Mouse (Mus musculus) neural tube, embryonic 13.5 days (tissue): ENCODE measurements around the gene Clca4a. TPM values are rescaled to one million over a fixed set of nuclear protein-coding genes. Genes with fewer than 3 reads are reported as not detected.

ENCODE experiments used
- ATAC-seq: fragments of 200-750 bp; cut with Nextera tagmentation; 2 replicates; pipeline ENCODE4 v1.8.0; 2017; ENCODE audit warnings: low read depth, mild to moderate bottlenecking, moderate TSS enrichment, moderate library complexity
- H3K27ac ChIP-seq: fragments of 300-500 bp; sonication (generic); replicated peaks from 2 replicates; pipeline ENCODE4 v1.5.1; 2015; ENCODE audit warnings: moderate library complexity, mild to moderate bottlenecking, inconsistent platforms
- H3K27me3 ChIP-seq: fragments of 300-500 bp; sonication (generic); 2 replicates; pipeline ENCODE4 v1.6.1; 2015; ENCODE audit warnings: mild to moderate bottlenecking, inconsistent platforms
- H3K36me3 ChIP-seq: fragments of 300-500 bp; sonication (generic); 2 replicates; pipeline ENCODE4 v1.6.1; 2015; ENCODE audit warnings: mild to moderate bottlenecking, inconsistent platforms
- H3K4me1 ChIP-seq: fragments of 300-500 bp; sonication (generic); replicated peaks from 2 replicates; pipeline ENCODE4 v1.6.1; 2015; ENCODE audit warnings: inconsistent platforms
- H3K4me2 ChIP-seq: fragments of 300-500 bp; sonication (generic); 2 replicates; pipeline ENCODE4 v1.6.1; 2015; ENCODE audit warnings: inconsistent platforms, mild to moderate bottlenecking, moderate library complexity
- H3K4me3 ChIP-seq: fragments of 300-500 bp; sonication (generic); 2 replicates; pipeline ENCODE4 v1.5.1; 2015; ENCODE audit warnings: mild to moderate bottlenecking, inconsistent platforms
- H3K9ac ChIP-seq: fragments of 300-500 bp; sonication (generic); 2 replicates; pipeline ENCODE4 v1.6.1; 2015; ENCODE audit warnings: moderate library complexity, mild to moderate bottlenecking, inconsistent platforms
- H3K9me3 ChIP-seq: fragments of 300-500 bp; sonication (generic); 2 replicates; pipeline ENCODE4 v1.6.1; 2016; ENCODE audit warnings: inconsistent platforms
- WGBS: fragments of 180-500 bp; shearing (Covaris S2); methylation state at CpG from one replicate; pipeline ENCODE4 v1.1.7; 2015; 5-methylcytosine and 5-hydroxymethylcytosine counted together
- polyA plus RNA-seq: library from polyadenylated mRNA; unstranded; fragments of >200 nt; fragmentation: Nextera tagmentation; extraction: Ambion mirVana; gene quantifications from 2 replicates; pipeline ENCODE4 v1.2.1, GENCODE M21; 2015

Clca4a gene
- not detected in 2 replicates for polyA plus RNA-seq

- Histone ChIP-seq H3K36me3 (no peaks in the 10 kb centered on the region), H3K27me3 (no peaks in the 10 kb centered on the region), H3K4me1 (no peaks in the 10 kb centered on the region), H3K4me2 (no peak within 1 kb of the TSS), H3K9ac (no peak within 1 kb of the TSS), H3K27ac (no peak within 1 kb of the TSS), H3K4me3 (no peak within 1 kb of the TSS), H3K9me3 (no peaks in the 10 kb centered on the region)
- ATAC-seq = no peak
Measured at GRCm38 (mm10) chr3:144974945-144975344, at the start of gene Clca4a. Clca4a (minus strand) TSS chr3:144975045.

- Histone ChIP-seq H3K9ac (no peak overlapping the region), H3K4me1 (no peaks in the 10 kb centered on the region), H3K36me3 (no peaks in the 10 kb centered on the region), H3K4me2 (no peak overlapping the region), H3K27ac (no peak overlapping the region), H3K4me3 (no peak overlapping the region), H3K9me3 (no peaks in the 10 kb centered on the region), H3K27me3 (no peaks in the 10 kb centered on the region)
- ATAC-seq = no peak
- WGBS = 58% methylated on average over 3 of the region's 3 CpGs
Measured at GRCm38 (mm10) chr3:145017807-145018206, 43.0 kb upstream of the Clca4a start.

DNA sequence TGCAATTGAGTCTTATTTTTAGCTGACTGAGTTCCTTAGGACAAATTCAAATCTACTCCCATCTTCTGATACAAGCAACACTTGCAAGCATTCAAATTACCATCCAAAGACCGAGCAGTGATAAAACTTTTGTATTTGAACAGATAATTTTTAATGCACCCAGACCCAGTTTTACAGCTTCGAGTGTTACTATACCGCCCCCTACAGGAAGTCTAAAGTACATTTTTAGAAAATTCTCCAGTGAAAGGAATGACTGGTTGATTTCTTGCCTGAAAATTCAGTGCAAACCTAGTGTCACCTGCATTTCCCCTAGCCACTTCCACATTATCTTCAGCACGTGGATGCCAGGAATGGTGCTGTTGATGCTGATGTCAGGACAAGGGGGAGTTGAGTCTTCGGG lies 29.6 kb upstream of the Clca4a start:
- no peaks in the 10 kb centered on the region for H3K36me3 ChIP-seq
- no peaks in the 10 kb centered on the region for H3K9me3 ChIP-seq
- no peak overlapping the region for H3K9ac ChIP-seq
- no peak overlapping the region for H3K27ac ChIP-seq
- no peak overlapping the region for H3K4me3 ChIP-seq
- no peaks in the 10 kb centered on the region for H3K27me3 ChIP-seq
- ATAC-seq = no peak
- 36% methylated on average over 5 of the region's 5 CpGs for WGBS
- no peak overlapping the region for H3K4me2 ChIP-seq
- no peaks in the 10 kb centered on the region for H3K4me1 ChIP-seq

- Histone ChIP-seq H3K4me1 (no peaks in the 10 kb centered on the region), H3K36me3 (no peaks in the 10 kb centered on the region), H3K9me3 (no peaks in the 10 kb centered on the region), H3K27ac (no peak overlapping the region), H3K4me3 (no peak overlapping the region), H3K9ac (no peak overlapping the region), H3K27me3 (no peaks in the 10 kb centered on the region), H3K4me2 (no peak overlapping the region)
- 73% methylated on average over 1 of the region's 1 CpGs for WGBS
- ATAC-seq = no peak
Measured at GRCm38 (mm10) chr3:145000912-145001311, 26.1 kb upstream of the Clca4a start.

DNA sequence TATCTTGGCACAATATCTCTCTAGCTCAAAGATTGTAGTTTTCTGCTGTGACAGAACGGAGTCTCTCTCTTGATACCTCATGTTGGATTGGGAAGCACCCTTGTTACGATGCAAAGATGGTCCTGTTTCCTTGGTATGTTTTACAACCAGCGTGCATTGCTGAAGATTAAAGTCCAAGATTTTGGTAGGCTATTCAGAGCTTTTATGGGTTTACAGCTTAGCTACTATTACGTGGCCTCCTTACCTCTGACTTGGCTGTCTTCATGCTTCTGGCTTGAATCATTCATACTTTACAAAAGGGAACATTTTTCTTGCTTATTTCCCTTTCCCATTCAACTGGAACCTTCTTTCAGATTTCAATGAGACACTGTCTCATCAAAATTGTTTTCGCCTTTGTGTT lies 18.2 kb upstream of the Clca4a start:
- H3K36me3 ChIP-seq = no peaks in the 10 kb centered on the region
- no peak overlapping the region for H3K4me3 ChIP-seq
- no peak overlapping the region for H3K27ac ChIP-seq
- H3K4me2 ChIP-seq = no peak overlapping the region
- 74% methylated on average over 5 of the region's 5 CpGs for WGBS
- no peak overlapping the region for H3K9ac ChIP-seq
- H3K9me3 ChIP-seq = no peaks in the 10 kb centered on the region
- H3K27me3 ChIP-seq = no peaks in the 10 kb centered on the region
- no peaks in the 10 kb centered on the region for H3K4me1 ChIP-seq
- ATAC-seq = no peak

DNA sequence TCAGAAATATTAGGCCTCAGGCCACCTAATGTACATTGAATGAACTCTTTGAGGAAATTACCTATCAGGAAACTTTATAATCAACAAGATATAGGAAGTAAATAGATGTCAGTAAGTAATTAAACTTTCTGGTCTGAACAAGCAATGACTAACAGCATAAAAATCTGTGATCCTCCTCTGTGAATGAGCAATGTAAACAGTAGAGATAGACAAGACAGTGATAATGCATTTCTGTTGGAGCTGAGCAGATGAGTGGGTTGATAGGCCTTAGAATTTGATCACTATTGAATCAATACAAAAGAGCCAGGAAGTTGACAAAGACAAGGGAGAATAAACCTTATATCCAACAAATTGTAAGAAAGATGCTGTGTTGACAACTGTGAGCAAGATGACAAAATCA lies 17.8 kb upstream of the Clca4a start:
- Histone ChIP-seq H3K36me3 (no peaks in the 10 kb centered on the region), H3K9me3 (no peaks in the 10 kb centered on the region), H3K9ac (no peak overlapping the region), H3K4me3 (no peak overlapping the region), H3K27ac (no peak overlapping the region), H3K4me2 (no peak overlapping the region), H3K4me1 (no peaks in the 10 kb centered on the region), H3K27me3 (no peaks in the 10 kb centered on the region)
- ATAC-seq = no peak

- no peaks in the 10 kb centered on the region for H3K4me1 ChIP-seq
- H3K4me2 ChIP-seq = no peak overlapping the region
- no peaks in the 10 kb centered on the region for H3K9me3 ChIP-seq
- H3K4me3 ChIP-seq = no peak overlapping the region
- H3K27ac ChIP-seq = no peak overlapping the region
- H3K9ac ChIP-seq = no peak overlapping the region
- ATAC-seq = no peak
- H3K27me3 ChIP-seq = no peaks in the 10 kb centered on the region
- 83% methylated on average over 5 of the region's 5 CpGs for WGBS
- no peaks in the 10 kb centered on the region for H3K36me3 ChIP-seq
Measured at GRCm38 (mm10) chr3:144985890-144986289, 11.0 kb upstream of the Clca4a start.

DNA sequence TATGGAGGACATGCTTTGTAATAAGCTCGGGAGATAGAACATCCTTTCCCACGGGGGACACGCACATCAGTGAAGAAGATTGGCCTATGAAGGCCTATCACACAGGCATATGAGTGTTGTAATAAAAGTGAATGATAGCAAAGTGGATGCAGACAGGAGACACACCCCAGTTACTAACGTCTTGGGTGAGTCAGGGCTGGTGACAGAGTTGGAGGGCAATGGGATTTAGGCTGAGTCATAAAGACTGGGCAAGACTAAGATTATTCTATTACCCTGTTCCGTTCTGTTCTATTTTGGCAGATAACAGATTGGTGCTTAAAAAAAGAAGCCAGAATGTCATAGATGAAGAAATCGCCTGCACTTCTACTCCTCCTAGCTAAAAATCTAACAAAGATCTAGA lies 5.7 kb upstream of the Clca4a start:
- H3K27me3 ChIP-seq = no peaks in the 10 kb centered on the region
- H3K4me1 ChIP-seq = no peaks in the 10 kb centered on the region
- 89% methylated on average over 6 of the region's 6 CpGs for WGBS
- ATAC-seq = no peak
- H3K9ac ChIP-seq = no peak overlapping the region
- H3K36me3 ChIP-seq = no peaks in the 10 kb centered on the region
- H3K9me3 ChIP-seq = no peaks in the 10 kb centered on the region
- no peak overlapping the region for H3K27ac ChIP-seq
- H3K4me3 ChIP-seq = no peak overlapping the region
- H3K4me2 ChIP-seq = no peak overlapping the region

GRCm38 (mm10) chr3:144977631-144978030 lies 2.8 kb upstream of the Clca4a start:
- no peaks in the 10 kb centered on the region for H3K36me3 ChIP-seq
- 20% methylated on average over 4 of the region's 4 CpGs for WGBS
- no peak overlapping the region for H3K9ac ChIP-seq
- H3K9me3 ChIP-seq = no peaks in the 10 kb centered on the region
- H3K4me1 ChIP-seq = no peaks in the 10 kb centered on the region
- no peak overlapping the region for H3K4me2 ChIP-seq
- no peak overlapping the region for H3K27ac ChIP-seq
- no peaks in the 10 kb centered on the region for H3K27me3 ChIP-seq
- H3K4me3 ChIP-seq = no peak overlapping the region
- ATAC-seq = no peak

DNA sequence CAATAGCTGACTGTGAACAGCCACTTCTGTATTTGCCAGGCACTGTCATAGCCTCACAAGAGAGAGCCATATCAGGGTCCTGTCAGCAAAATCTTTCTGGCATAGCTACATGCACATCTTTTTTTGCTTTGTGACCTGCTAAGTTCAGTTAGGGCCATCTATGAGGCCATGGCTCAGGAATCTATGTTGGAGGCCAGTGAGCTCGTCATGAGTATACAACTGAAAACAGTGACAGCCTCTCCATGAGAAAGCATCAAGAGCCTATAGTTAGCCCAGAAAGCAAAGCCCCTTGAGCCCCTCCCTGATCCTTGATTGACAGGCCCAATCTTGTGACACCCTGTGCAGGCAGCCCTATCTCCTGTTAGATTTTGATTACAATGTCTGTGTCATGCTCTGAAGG lies 1.2 kb upstream of the Clca4a start:
- Histone ChIP-seq H3K4me3 (no peak overlapping the region), H3K4me1 (no peaks in the 10 kb centered on the region), H3K4me2 (no peak overlapping the region), H3K36me3 (no peaks in the 10 kb centered on the region), H3K27ac (no peak overlapping the region), H3K9ac (no peak overlapping the region), H3K9me3 (no peaks in the 10 kb centered on the region), H3K27me3 (no peaks in the 10 kb centered on the region)
- WGBS = 84% methylated on average over 1 of the region's 1 CpGs
- no peak for ATAC-seq

DNA sequence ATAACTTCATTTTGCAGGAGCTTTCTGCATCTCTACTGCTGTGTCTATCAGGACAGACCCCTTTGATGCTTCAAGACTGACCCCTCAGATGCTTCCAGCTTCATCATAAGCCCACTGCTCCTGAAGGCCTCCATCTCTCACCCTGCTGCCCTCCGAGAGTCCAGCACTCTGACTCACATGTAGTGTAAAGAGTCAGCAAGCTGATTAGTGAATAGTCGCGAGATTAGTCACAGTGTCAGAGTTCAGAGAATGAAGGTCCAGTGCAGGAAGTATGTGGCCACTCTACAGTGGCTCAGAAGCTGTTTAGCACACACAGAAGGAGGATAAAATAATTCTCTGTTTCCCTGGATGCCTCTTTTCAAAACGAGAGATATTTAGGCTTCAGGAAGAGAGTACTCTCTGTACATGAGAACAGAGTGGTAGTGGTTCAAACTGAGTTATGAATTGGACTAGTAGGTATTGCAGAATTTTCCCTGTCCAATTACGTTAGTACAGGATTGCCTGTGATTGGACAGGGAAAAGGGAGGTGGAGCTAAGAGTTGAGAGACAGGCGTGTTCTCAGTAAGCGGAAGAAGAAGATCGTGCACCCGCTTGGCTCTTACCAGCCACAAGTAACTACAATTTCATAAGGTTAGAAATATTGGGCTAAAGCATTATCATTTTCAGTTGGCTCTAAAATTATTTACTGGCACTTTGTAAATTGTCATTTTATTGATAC lies 3.1 kb downstream of the Clca4a start:
- no peaks in the 10 kb centered on the region for H3K36me3 ChIP-seq
- WGBS = 79% methylated on average over 9 of the region's 9 CpGs
- H3K4me3 ChIP-seq = no peak overlapping the region
- ATAC-seq = no peak
- H3K27ac ChIP-seq = no peak overlapping the region
- no peaks in the 10 kb centered on the region for H3K4me1 ChIP-seq
- no peaks in the 10 kb centered on the region for H3K9me3 ChIP-seq
- no peak overlapping the region for H3K9ac ChIP-seq
- no peaks in the 10 kb centered on the region for H3K27me3 ChIP-seq
- no peak overlapping the region for H3K4me2 ChIP-seq

GRCm38 (mm10) chr3:144969755-144970154 lies 5.1 kb downstream of the Clca4a start:
- Histone ChIP-seq H3K9me3 (no peaks in the 10 kb centered on the region), H3K27me3 (no peaks in the 10 kb centered on the region), H3K4me1 (no peaks in the 10 kb centered on the region), H3K4me2 (no peak overlapping the region), H3K9ac (no peak overlapping the region), H3K4me3 (no peak overlapping the region), H3K36me3 (no peaks in the 10 kb centered on the region), H3K27ac (no peak overlapping the region)
- no peak for ATAC-seq
- 89% methylated on average over 1 of the region's 1 CpGs for WGBS

- ATAC-seq = no peak
- Histone ChIP-seq H3K9me3 (no peaks in the 10 kb centered on the region), H3K4me2 (no peak overlapping the region), H3K27ac (no peak overlapping the region), H3K27me3 (no peaks in the 10 kb centered on the region), H3K9ac (no peak overlapping the region), H3K4me3 (no peak overlapping the region), H3K4me1 (no peaks in the 10 kb centered on the region), H3K36me3 (no peaks in the 10 kb centered on the region)
- WGBS = 36% methylated on average over 4 of the region's 4 CpGs
Measured at GRCm38 (mm10) chr3:144966074-144966473, 8.8 kb downstream of the Clca4a start.
